Mouse (Mus musculus) stomach, postnatal 0 days (tissue): ENCODE measurements around the gene Auts2.

Experiments
- CTCF ChIP-seq: IDR thresholded peaks from 2 replicates; pipeline ENCODE4 v1.5.1; 2016; ENCODE audit warnings: antibody characterized with exemption, low read depth, mild to moderate bottlenecking, moderate library complexity
- EP300 ChIP-seq: optimal IDR thresholded peaks from 2 replicates; pipeline ENCODE3; 2016; ENCODE audit warnings: antibody characterized with exemption

GRCm38 (mm10) chr5:131912983-131913382 is 630.2 kb downstream of the Auts2 start:
- TF ChIP-seq CTCF (no peak), EP300 (no peak)
